Mouse (Mus musculus): ENCODE measurements around the gene Papln.

DNA sequence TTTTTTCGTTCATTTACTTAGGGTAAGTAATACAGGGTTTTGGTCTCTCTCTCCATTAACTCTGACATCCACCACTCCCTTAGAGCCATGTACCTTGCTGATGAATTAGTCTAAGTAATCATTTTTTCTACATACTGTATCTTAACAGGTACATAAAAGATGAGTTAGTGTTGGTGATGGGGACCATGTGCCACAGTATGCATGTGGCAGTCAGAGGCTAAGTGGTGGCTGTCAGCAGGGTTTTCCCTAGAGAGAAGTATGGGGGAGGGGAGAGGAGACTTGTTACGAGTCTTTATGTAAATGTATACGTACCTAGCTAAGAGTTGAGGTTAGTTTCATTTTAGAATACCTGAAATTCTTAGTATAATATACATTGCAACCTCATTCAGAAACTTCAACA is 40.4 kb upstream of the Papln start:
- TF ChIP-seq POLR2A (IDR thresholded peaks at IDR 0.05; ENCODE audit: low read depth, low read length) (no peak), CTCF (conservative IDR thresholded peaks at IDR 0.05; ENCODE audit: insufficient read depth, insufficient read length, low read depth, low read length) (no peak)

Measured in kidney, adult 2 months (tissue).